Mouse (Mus musculus): ENCODE measurements around the gene Ksr1.
A peak's percentile ranks its signal among the peaks of the same experiment; 100 is the strongest.

Gene Ksr1

GRCm38 (mm10) chr11:79146331-79146767, at the start of gene Ksr1:
Ksr1 (minus strand) TSS chr11:79146407.
- DNase-seq (ENCODE audit: low read depth, low spot score): peak; percentile 95

- no peak for DNase-seq (ENCODE audit: low read depth, low spot score)
Observed at GRCm38 (mm10) chr11:79192176-79192575, 46.0 kb upstream of the Ksr1 start.

DNA sequence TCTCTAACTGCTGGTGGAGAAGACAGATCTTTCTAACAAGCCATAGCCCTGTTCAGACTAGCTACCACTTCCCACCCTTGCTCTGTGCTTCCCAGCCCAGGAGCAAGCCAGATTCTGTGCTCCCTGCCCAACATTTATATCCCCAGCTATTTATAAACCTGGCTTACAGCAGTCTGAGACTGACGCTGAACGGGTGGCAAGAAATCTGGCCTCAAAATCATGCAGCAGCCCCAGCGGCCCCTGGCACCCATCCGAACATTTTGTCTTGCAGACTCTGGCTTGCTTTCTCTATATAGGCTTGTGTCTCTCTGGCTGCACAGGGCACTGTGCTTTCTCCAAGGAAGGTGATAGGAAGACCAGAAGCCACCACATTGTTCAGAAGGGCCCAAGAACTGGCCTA, 45.0 kb upstream of the Ksr1 start:
- no peak for DNase-seq (ENCODE audit: low read depth, low spot score)

GRCm38 (mm10) chr11:79190257-79190656, 44.0 kb upstream of the Ksr1 start:
- DNase-seq (ENCODE audit: low read depth, low spot score): no peak

DNA sequence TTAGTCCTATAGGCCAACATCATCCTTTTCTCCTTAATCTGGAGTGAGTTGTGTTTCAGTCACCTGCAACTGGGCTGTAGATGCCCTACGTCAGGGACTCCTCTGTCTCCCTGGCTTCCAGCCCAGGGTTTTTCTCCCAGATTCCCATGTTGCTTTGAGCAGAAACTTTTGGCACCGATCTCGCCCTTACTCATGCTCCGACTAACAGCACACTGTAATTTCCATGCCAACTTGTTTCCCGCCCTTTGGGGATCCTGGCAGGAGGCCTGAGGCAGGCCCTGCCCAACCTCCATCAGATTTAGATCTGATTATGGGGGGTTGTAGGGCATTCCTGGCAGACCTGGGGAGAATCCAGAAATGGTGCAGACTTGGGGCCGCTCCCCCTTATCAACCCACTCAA, 42.0 kb upstream of the Ksr1 start:
- DNase-seq (ENCODE audit: low read depth, low spot score): no peak

- no peak for DNase-seq (ENCODE audit: low read depth, low spot score)
Observed at GRCm38 (mm10) chr11:79187291-79187690, 41.1 kb upstream of the Ksr1 start.

DNA sequence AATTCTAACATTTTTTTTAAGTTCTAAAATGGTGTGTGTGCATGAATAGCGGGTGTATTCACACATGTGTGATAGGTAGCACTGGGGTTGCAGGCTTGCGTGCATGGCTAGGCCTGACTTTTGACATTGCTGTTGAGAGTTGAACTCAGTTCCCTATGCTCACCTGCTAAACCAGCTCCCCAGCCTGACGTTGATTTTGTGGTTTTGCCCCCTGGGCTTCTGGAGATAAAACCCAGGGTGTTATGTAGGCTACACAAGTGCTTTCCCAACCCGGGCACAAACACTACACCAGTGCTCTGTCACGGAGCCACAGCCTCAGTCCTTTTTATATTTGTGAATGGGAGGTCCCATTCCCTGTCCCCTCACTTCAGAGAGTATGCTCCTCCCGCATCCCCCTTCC, 39.5 kb upstream of the Ksr1 start:
- DNase-seq (ENCODE audit: low read depth, low spot score): no peak

GRCm38 (mm10) chr11:79184126-79184888, 38.1 kb upstream of the Ksr1 start:
- no peak for DNase-seq (ENCODE audit: low read depth, low spot score)

DNA sequence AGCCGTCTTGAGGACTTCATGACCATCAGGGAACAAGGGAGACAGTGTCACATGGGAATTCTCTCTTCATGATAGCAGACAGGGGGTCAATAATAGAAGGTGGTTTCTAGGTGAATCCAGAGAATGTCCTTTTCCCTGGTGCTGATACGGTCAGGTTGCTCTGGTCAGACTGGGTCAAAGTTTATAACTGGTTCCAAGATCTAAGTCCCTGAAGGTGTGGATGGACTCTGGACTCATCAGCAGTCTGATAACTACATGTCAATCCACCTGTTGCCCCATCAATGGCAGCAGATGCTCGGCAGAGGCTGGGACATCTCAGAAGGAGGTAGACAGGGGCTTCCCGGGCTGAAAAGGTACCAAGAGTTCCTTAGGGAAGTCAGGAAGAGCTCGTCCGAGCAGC, 37.2 kb upstream of the Ksr1 start:
- no peak for DNase-seq (ENCODE audit: low read depth, low spot score)

- no peak for DNase-seq (ENCODE audit: low read depth, low spot score)
Observed at GRCm38 (mm10) chr11:79182881-79183280, 36.7 kb upstream of the Ksr1 start.

- DNase-seq (ENCODE audit: low read depth, low spot score): no peak
Observed at GRCm38 (mm10) chr11:79181914-79182313, 35.7 kb upstream of the Ksr1 start.

DNA sequence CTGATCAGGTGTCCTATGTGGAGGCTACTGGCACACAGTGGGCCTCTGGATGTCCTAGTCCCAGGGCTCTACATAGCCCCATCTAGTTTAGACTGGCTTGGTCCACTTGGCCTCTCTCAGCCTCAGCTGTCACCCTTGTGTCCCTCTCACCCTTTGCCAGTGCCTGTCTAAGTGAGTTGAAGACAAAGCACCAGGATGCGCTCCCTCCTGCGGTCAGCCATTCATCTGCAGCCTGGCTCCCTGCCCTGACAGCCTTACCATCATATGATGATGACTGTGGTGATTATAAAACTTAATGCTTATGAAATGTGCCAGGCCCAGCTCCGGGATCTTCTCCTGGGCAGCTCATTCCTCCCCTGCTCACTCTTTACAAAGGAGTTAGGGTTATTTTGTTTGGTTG, 30.5 kb upstream of the Ksr1 start:
- DNase-seq (ENCODE audit: low read depth, low spot score): no peak

GRCm38 (mm10) chr11:79172054-79172453, 25.8 kb upstream of the Ksr1 start:
- DNase-seq (ENCODE audit: low read depth, low spot score): no peak

- no peak for DNase-seq (ENCODE audit: low read depth, low spot score)
Observed at GRCm38 (mm10) chr11:79166582-79167300, 20.5 kb upstream of the Ksr1 start.

GRCm38 (mm10) chr11:79161077-79161758, 15.0 kb upstream of the Ksr1 start:
- no peak for DNase-seq (ENCODE audit: low read depth, low spot score)

DNA sequence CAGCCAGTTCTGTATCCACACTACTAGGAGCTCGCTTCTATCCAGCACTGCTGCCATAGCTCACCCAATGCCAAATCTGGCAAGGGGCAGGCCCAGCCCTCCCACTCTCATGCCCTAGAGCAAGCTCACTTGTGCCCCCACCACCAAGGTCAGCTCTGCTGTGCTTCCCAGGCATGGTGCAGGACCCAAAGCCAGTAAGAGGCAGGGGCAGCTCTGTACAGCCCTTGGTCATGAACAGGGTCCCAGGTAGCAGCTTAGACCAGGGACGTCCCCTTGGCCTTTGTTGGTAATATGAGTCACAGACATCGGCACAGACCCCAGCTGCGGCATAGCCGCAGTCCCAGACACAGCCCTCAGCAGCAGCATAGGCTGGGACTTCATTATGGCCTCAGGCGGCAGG, 13.9 kb upstream of the Ksr1 start:
- no peak for DNase-seq (ENCODE audit: low read depth, low spot score)

DNA sequence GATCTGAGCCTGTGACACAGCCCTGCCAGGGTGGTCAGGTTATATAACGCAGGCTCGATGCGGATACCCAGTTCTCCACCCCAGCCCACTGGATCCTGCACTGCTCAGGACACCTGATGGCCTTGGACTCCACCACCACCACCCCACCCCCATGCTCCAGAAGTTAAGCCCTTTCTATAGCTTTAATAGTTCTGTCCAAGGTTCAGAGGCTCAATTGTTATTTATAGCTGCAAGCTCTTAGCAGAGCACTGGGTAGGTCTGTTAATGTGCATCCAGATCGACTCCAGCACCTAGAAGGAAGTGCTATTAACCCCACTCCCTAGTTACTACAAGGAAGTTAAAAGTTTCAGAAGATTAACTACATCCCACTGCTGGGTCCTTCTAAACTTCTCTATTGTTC, 11.5 kb upstream of the Ksr1 start:
- no peak for DNase-seq (ENCODE audit: low read depth, low spot score)

DNA sequence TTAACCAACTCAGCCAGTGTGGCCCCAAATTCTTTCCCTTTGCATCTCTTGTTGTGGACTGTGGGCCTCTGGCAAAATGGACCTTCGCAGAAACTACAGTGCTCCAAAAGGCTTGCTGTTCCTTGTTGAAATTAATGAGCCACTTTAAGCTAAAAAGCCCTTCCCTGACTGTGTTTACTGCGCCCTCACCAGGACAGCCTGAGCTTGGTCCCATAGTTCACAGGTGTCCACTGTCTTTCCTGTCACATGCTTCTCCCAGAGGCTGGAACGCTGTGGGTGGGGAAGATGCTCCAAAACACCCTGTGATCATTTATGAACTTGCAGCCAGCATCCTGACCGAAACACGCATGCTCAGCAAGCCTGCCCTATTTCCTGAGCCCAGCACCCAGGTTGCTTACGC, 9.1 kb upstream of the Ksr1 start:
- DNase-seq (ENCODE audit: low read depth, low spot score): no peak

DNA sequence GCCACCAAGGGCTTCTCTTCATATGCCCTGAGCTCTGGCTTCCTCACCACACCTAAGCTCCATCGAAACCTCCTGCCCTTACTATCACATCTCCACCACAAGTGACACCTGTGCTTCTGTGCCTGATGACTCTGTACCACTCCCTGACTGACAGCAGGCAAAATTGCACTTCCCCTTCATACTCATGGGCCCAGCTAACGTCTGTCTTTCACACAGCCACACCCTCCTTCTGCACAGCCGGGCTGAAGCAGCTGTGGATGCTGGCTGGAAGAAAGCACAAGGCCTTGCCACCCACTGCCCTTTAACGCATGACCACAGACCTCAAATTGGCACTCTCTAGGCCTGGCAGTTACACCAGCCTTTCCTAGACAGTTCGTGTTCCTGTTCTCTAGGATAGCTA, 6.5 kb upstream of the Ksr1 start:
- DNase-seq (ENCODE audit: low read depth, low spot score): no peak

- no peak for DNase-seq (ENCODE audit: low read depth, low spot score)
Observed at GRCm38 (mm10) chr11:79151874-79152273, 5.7 kb upstream of the Ksr1 start.

DNA sequence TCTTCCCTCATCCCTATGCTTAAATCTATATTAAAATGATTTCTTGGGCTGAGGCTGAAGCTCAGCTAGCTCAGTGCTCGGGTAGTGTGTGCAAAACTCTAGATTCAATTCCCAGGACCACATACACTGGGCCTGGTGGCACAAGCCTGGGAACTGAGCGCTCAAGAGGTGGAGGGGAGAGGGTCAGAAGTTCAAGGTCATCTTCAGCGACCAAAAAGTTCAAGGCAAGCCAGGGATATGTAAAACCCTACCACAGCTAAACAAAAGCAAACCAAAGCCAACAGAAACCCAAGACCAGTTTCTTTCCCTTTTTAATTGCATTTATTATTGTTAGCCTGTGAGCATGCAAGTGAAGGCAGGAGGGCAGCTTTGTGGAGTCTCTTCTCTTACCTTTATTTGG, 4.1 kb upstream of the Ksr1 start:
- no peak for DNase-seq (ENCODE audit: low read depth, low spot score)

DNA sequence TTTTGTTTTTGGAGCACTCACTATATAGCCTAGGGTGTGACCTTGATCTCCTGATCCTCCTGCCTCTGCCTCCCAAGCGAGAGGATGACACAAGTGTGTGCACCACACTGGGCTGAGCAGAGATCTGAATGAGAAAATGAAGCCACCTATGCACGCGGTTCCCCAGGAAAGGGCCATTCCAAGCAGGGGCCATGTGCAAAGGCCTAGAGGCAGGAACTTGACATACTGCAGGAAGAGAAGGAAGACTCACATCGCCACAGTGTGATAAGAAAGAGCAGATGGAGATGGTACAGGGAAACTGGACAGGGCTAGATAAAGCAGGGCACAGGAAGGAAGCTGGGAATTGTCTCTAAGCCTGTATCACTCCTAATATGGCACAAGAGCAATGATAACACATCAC, 3.1 kb upstream of the Ksr1 start:
- no peak for DNase-seq (ENCODE audit: low read depth, low spot score)

DNA sequence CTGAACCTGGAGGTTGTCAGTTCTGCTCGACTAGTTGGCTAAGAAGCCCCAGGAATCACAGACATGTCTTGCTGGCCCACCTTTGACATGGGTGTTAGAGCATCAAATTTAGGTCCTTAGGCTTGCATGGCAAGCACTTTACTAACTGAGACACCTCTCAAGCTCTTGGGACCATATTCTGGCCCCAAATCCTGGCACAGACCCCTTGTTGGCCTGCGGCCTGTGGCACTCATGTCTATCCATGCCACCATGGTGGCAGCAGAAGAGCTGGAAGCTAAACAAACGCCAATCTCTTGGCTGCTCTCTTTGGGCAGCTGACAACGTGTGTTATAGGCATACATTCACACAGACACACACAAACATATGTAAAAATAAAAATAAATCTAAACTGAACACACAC, 2.6 kb upstream of the Ksr1 start:
- no peak for DNase-seq (ENCODE audit: low read depth, low spot score)
